In the genomic region with DNA sequence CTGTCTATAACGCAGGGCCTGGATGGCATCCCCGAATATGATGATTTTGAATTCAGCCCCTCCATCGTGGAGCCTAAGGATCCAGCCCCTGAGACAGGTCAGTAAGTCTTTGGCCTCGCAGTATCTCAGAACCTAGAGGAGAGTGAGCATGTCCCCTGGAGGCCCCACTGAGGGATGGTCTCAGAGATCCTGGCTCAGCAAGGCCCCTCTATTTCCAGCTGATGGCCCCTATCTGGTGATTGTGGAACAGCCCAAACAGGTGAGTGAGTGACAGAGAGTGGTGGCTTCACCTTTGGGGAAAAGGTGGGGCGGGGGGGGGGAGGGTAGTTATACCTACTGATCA, we compare ENCODE assay signal across 8 mouse cellular contexts. TPM values are rescaled to one million over a fixed set of nuclear protein-coding genes. Genes with fewer than 3 reads are reported as not detected.
A peak's percentile ranks its signal among the peaks of the same experiment; 100 is the strongest.
DNase-seq lines count a peak whose midpoint lies in the region; ATAC-seq and TF ChIP-seq lines count a peak whose summit lies in the region.

No protein-coding gene starts in this region.

- no peak for TF ChIP-seq POLR2A in spleen, adult 2 months (IDR thresholded peaks at IDR 0.05; ENCODE audit: low read depth, low read length)

- H3K4me2 ChIP-seq in limb, embryonic 12.5 days, result peak overlapping the region; percentile 86
- H3K4me2 ChIP-seq in stomach, embryonic 16.5 days (ENCODE audit: low read depth, low read length), result peak overlapping the region; percentile 95

- WGBS in spleen, adult 2 months, result 63% methylated on average over 5 of the region's 5 CpGs
- 60% methylated on average over 5 of the region's 5 CpGs for WGBS in limb, embryonic 12.5 days
- WGBS in stomach, embryonic 16.5 days, result 51% methylated on average over 5 of the region's 5 CpGs

- peak overlapping the region; percentile 73 for H3K4me3 ChIP-seq in spleen, adult 2 months (ENCODE audit: extremely low read depth, insufficient read depth, insufficient read length)
- H3K4me3 ChIP-seq in limb, embryonic 12.5 days (replicated peaks), result peak overlapping the region; percentile 65
- H3K4me3 ChIP-seq in stomach, embryonic 16.5 days (replicated peaks; ENCODE audit: low read length), result peak overlapping the region; percentile 81

- H3K27ac ChIP-seq in spleen, adult 2 months (ENCODE audit: insufficient read depth, low read length), result peak overlapping the region; percentile 90
- no peak overlapping the region for H3K27ac ChIP-seq in limb, embryonic 12.5 days
- peak overlapping the region; percentile 91 for H3K27ac ChIP-seq in stomach, embryonic 16.5 days (ENCODE audit: low read length)

- no peaks in the 10 kb centered on the region for H3K27me3 ChIP-seq in spleen, adult 2 months (ENCODE audit: control insufficient read depth, insufficient read depth, low read length)
- H3K27me3 ChIP-seq in limb, embryonic 12.5 days, result peaks cover 43% of the 10 kb centered on the region
- H3K27me3 ChIP-seq in stomach, embryonic 16.5 days (ENCODE audit: control insufficient read depth, insufficient read depth, low read length), result no peaks in the 10 kb centered on the region

- no peak for ATAC-seq in limb, embryonic 12.5 days (ENCODE audit: insufficient number of reproducible peaks, insufficient read depth, low FRiP score, low TSS enrichment, low read depth)
- no peak for ATAC-seq in stomach, embryonic 16.5 days (ENCODE audit: insufficient read depth, low FRiP score)
- no peak for ATAC-seq in monocyte, adult 5-6 weeks (replicated peaks; ENCODE audit: insufficient number of reproducible peaks, low FRiP score, low TSS enrichment, poor library complexity, severe bottlenecking)

- intact Hi-C loops in gastrocnemius, postnatal 14 days (cut with DNase I; ENCODE audit: low total_unique reads), result no loop called here
- intact Hi-C loops in gastrocnemius, postnatal 36 days (cut with DNase I), result loop anchor here (5.0 kb wide), 1 partner anchor 219 kb away; no protein-coding TSS in a partner anchor

- H3K9me3 ChIP-seq in limb, embryonic 12.5 days, result no peaks in the 10 kb centered on the region
- H3K9me3 ChIP-seq in stomach, embryonic 16.5 days (replicated peaks; ENCODE audit: control insufficient read depth, low read length), result no peaks in the 10 kb centered on the region

- peaks cover 15% of the 10 kb centered on the region for H3K4me1 ChIP-seq in spleen, adult 2 months (ENCODE audit: control insufficient read depth, insufficient read depth, insufficient read length)
- H3K4me1 ChIP-seq in limb, embryonic 12.5 days (replicated peaks), result peaks cover 19% of the 10 kb centered on the region
- peaks cover 18% of the 10 kb centered on the region for H3K4me1 ChIP-seq in stomach, embryonic 16.5 days (ENCODE audit: control insufficient read depth, insufficient read depth, low read length)

- peak; percentile 3 for DNase-seq in gastrocnemius, postnatal 14 days
- DNase-seq in gastrocnemius, postnatal 36 days, result no peak
- no peak for DNase-seq in spleen, adult 2 months (ENCODE audit: low read depth in 1 of 2, low spot score in 2 of 2)
- no peak for DNase-seq in spleen, postnatal 36 days (ENCODE audit: low spot score in 2 of 2)
- DNase-seq in embryo, embryonic 10.5 days (ENCODE audit: low spot score), result no peak

- TF ChIP-seq CTCF in spleen, adult 2 months (IDR thresholded peaks at IDR 0.05; ENCODE audit: extremely low read depth, insufficient read depth, insufficient read length, insufficient replicate concordance), result no peak

- peaks cover 39% of the 10 kb centered on the region for H3K36me3 ChIP-seq in spleen, adult 2 months (ENCODE audit: control insufficient read depth, insufficient read depth, low read length)
- H3K36me3 ChIP-seq in limb, embryonic 12.5 days, result peaks cover 22% of the 10 kb centered on the region
- H3K36me3 ChIP-seq in stomach, embryonic 16.5 days (ENCODE audit: control insufficient read depth, insufficient read depth, low read length), result 0 out of 2 replicates have a peak, but pooled peaks cover 6% of the 10 kb centered on the region

- peak overlapping the region; percentile 66 for H3K9ac ChIP-seq in limb, embryonic 12.5 days (replicated peaks)
- peak overlapping the region; percentile 82 for H3K9ac ChIP-seq in stomach, embryonic 16.5 days (ENCODE audit: low read length)

RNA-seq across cellular contexts. Expression of a gene that starts 2.1 kb away (rescaled TPM):
- total RNA-seq in gastrocnemius, postnatal 14 days (2021), result 10 to 100 TPM in 1 of 2 experiments, 1 to 10 TPM in 1; 9.6 to 10.4 TPM
- total RNA-seq in gastrocnemius, postnatal 36 days (2021), result 1 to 10 TPM; 7.3 to 8.6 TPM
- 145 and 196 TPM in 2 replicates for polyA plus RNA-seq in spleen, adult 2 months (2012; rRNA removed)
- 8.5 and 9.5 TPM in 2 replicates for polyA plus RNA-seq in limb, embryonic 12.5 days (2016; fragmentation: Nextera tagmentation; extraction: Ambion mirVana)
- 10.2 and 10.4 TPM in 2 replicates for polyA plus RNA-seq in stomach, embryonic 16.5 days (2015; fragmentation: Nextera tagmentation; extraction: Ambion mirVana)
- 48.8 to 62.5 TPM (median 55.3 TPM) in 3 replicates for total RNA-seq in monocyte, adult 5-6 weeks (2017)

RNA-seq across cellular contexts. Expression of a gene that starts 20.7 kb away (rescaled TPM):
- total RNA-seq in gastrocnemius, postnatal 14 days (2021), result 1 to 10 TPM; 1.4 to 1.9 TPM
- under 1 TPM; 0.51 to 0.62 TPM for total RNA-seq in gastrocnemius, postnatal 36 days (2021)
- polyA plus RNA-seq in spleen, adult 2 months (2012; rRNA removed), result 3.6 and 4.7 TPM in 2 replicates
- polyA plus RNA-seq in limb, embryonic 12.5 days (2016; fragmentation: Nextera tagmentation; extraction: Ambion mirVana), result 2.8 and 3.0 TPM in 2 replicates
- polyA plus RNA-seq in stomach, embryonic 16.5 days (2015; fragmentation: Nextera tagmentation; extraction: Ambion mirVana), result 22.1 and 23.0 TPM in 2 replicates
- 0.76 TPM in 1 of 3 replicates, not detected in the others for total RNA-seq in monocyte, adult 5-6 weeks (2017)

RNA-seq across cellular contexts. Expression of a gene that starts 21.7 kb away (rescaled TPM):
- 1 to 10 TPM; 2.4 to 2.8 TPM for total RNA-seq in gastrocnemius, postnatal 14 days (2021)
- total RNA-seq in gastrocnemius, postnatal 36 days (2021), result 1 to 10 TPM; 2.7 to 2.9 TPM
- 12.1 and 16.4 TPM in 2 replicates for polyA plus RNA-seq in spleen, adult 2 months (2012; rRNA removed)
- 14.3 and 14.4 TPM in 2 replicates for polyA plus RNA-seq in limb, embryonic 12.5 days (2016; fragmentation: Nextera tagmentation; extraction: Ambion mirVana)
- 14.1 and 16.0 TPM in 2 replicates for polyA plus RNA-seq in stomach, embryonic 16.5 days (2015; fragmentation: Nextera tagmentation; extraction: Ambion mirVana)
- total RNA-seq in monocyte, adult 5-6 weeks (2017), result 1.2 to 3.0 TPM (median 2.2 TPM) in 3 replicates

RNA-seq across cellular contexts. Expression of a gene that starts 32.3 kb away (rescaled TPM):
- 10 to 100 TPM; 68.7 to 79.0 TPM for total RNA-seq in gastrocnemius, postnatal 14 days (2021)
- total RNA-seq in gastrocnemius, postnatal 36 days (2021), result 10 to 100 TPM; 55.9 to 56.4 TPM
- polyA plus RNA-seq in spleen, adult 2 months (2012; rRNA removed), result 45.3 and 55.0 TPM in 2 replicates
- polyA plus RNA-seq in limb, embryonic 12.5 days (2016; fragmentation: Nextera tagmentation; extraction: Ambion mirVana), result 165 and 176 TPM in 2 replicates
- polyA plus RNA-seq in stomach, embryonic 16.5 days (2015; fragmentation: Nextera tagmentation; extraction: Ambion mirVana), result 131 and 133 TPM in 2 replicates
- total RNA-seq in monocyte, adult 5-6 weeks (2017), result 43.0 to 58.3 TPM (median 56.0 TPM) in 3 replicates

RNA-seq across cellular contexts. Expression of a gene that starts 34.7 kb away (rescaled TPM):
- total RNA-seq in gastrocnemius, postnatal 14 days (2021), result 1 to 10 TPM; 1.1 TPM
- 1 to 10 TPM in 1 of 2 experiments, under 1 TPM in 1; 0.79 to 1.1 TPM for total RNA-seq in gastrocnemius, postnatal 36 days (2021)
- polyA plus RNA-seq in spleen, adult 2 months (2012; rRNA removed), result 5.3 and 10.8 TPM in 2 replicates
- polyA plus RNA-seq in limb, embryonic 12.5 days (2016; fragmentation: Nextera tagmentation; extraction: Ambion mirVana), result 3.8 and 4.4 TPM in 2 replicates
- 13.8 and 16.8 TPM in 2 replicates for polyA plus RNA-seq in stomach, embryonic 16.5 days (2015; fragmentation: Nextera tagmentation; extraction: Ambion mirVana)
- 0.57 to 2.9 TPM (median 0.75 TPM) in 3 replicates for total RNA-seq in monocyte, adult 5-6 weeks (2017)
